Mouse (Mus musculus): ENCODE results near the gene Suv39h2. TPM values are rescaled to one million over a fixed set of nuclear protein-coding genes. Genes with fewer than 3 reads are reported as not detected.

The Suv39h2 gene
- polyA plus RNA-seq (2012; ENCODE audit: low replicate concordance), result 2.2 and 7.3 TPM in 2 replicates

DNA sequence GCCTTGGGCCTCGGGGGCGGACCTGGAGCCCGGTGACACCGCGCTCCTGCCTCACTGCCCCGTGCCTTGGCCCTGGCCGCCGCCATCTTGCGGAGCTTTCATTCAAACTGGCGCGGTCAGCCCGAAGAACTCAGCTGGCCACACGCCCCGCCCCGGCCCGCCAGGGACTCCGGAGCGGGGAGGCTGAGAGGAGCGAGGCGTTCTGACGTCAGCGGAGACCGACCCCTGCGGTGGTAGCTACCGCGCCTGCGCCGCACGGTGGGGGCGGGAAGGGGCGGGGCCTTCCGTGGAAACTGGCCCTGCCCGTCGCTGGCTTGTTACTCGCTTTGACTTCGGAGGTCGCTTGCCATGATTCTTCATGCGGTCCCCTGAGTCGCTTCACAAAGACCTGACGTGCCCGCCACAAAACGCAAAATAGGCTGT is at the start of gene Suv39h2:
Gene Suv39h2 (minus strand): TSS at position 171 of the 423 bp plus-strand sequence.

DNA sequence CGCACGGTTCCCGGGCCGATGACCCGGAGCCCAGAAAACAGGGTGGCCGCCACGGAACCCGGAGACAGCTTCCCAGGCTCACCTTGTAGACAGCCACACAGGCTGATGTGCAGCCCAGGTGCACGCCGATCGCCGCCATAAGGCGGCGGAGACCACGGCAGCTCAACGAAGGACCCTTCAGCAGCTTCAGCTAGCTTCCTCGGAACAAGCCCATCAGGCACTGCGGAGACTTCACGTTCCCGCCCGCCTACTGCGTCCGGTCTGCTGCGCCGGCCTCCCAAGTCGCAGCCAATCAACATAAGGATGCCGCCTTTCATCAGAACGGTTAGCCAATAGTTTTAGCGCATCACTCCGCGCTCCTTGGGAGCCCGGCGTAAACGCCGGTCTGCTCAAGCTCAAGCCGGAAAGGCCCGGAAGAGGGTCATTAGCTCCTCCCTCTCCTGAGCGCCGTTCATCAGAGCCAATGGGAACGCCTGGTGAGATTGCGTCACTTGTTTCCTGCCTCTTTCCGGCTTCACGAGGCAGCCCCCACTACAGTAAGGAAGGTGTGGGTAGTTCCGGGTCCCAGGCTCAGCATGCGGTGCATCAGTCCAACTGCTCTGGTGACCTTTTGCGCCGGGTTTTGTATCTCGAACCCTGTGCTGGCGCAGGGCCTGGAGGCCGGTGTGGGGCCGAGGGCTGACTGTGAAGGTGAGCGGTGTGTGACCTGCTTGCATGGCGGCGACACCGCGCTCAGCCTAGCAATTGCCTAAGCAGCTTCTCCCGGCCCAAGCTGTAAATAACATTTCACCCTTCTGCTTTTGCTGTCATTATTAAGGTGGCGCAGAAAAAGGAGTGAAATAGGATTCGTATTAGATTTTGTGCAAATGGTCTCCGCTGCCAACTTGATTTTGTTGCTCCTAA is 38.0 kb upstream of the Suv39h2 start, which contains the start of the genes Gm45902, Hspa14 and Cdnf:
Gene Gm45902 (minus strand): TSS at position 239 of the 903 bp plus-strand sequence.
Gene Hspa14 (minus strand): TSS at position 263 of the 903 bp plus-strand sequence.
Gene Cdnf (plus strand): TSS at position 479 of the 903 bp plus-strand sequence.

DNA sequence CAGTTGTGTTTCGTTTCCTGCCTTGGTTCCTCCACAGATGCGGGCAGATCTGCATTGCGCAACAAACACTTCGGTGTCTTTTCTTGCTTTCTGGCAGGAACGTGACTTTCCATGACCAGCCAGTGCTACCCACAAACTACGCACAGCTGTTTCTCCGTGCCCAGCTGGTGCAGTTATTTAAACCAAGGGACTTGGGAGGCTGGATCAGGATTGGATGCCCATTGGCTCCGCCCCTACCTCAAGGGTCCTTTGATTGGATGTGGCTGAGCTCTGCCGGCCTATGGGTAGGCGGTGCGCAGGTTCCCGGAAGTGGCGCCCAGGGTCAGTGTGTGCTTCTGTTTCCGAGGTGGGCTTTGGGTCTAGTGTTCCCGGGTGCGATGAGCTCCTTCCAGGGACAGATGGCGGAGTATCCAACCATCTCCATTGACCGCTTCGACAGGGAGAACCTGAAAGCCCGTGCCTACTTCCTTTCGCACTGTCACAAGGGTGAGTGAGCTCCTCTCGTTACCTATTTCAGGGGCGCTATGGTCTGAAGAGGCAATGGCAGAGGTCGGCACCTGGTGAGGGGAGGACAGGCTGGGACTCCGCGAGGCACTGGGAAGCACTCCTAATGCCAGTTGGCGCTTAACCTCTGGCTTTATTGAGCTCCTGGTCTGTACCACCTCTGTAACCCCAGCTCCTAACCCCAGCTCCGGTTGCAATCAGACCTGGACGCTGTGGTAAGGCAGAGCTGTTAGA is 50.8 kb downstream of the Suv39h2 start, which contains the start of gene Dclre1c:
Gene Dclre1c (plus strand): TSS at position 291 of the 738 bp plus-strand sequence.

DNA sequence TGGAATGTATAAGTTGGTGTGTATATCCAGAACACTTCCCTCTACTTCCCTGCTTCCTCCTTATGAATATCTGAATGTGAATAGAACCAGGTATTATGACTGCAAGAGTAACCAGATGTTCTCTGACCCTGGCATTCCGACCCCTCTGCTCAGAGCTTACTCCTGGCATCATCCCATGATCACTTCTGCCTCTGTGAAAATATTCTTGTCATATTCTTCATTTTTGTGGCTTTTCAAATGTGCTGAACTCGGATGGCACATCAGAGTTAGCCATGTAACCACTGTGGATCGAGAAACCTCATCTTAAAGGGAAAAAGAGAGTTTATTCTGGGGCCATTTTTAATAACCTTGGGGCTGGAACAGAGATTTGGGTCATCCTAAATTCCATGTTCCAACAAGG is 52.3 kb downstream of the Suv39h2 start, which contains the start of gene Meig1:
Gene Meig1 (minus strand): TSS at position 101 of the 400 bp plus-strand sequence.

Other genes starting within 250 kb of the Suv39h2 start
- 5.1 and 6.1 TPM in 2 replicates for gene Nmt2, start 190.8 kb downstream of the Suv39h2 start, polyA plus RNA-seq (2012; ENCODE audit: low replicate concordance)
- 0.24 and 1.7 TPM in 2 replicates for gene Rpp38, start 142.4 kb downstream of the Suv39h2 start, polyA plus RNA-seq (2012; ENCODE audit: low replicate concordance)
- not detected in 2 replicates for gene Acbd7, start 138.9 kb downstream of the Suv39h2 start, polyA plus RNA-seq (2012; ENCODE audit: low replicate concordance)
- not detected in 2 replicates for gene Olah, start 77.8 kb downstream of the Suv39h2 start, polyA plus RNA-seq (2012; ENCODE audit: low replicate concordance)
- gene Meig1, start 52.4 kb downstream of the Suv39h2 start, polyA plus RNA-seq (2012; ENCODE audit: low replicate concordance), result not detected in 2 replicates
- 2.6 and 2.7 TPM in 2 replicates for gene Dclre1c, start 50.9 kb downstream of the Suv39h2 start, polyA plus RNA-seq (2012; ENCODE audit: low replicate concordance)
- gene Gm45902, start 37.8 kb upstream of the Suv39h2 start, polyA plus RNA-seq (2012; ENCODE audit: low replicate concordance), result 1.8 and 2.8 TPM in 2 replicates
- gene Hspa14, start 37.8 kb upstream of the Suv39h2 start, polyA plus RNA-seq (2012; ENCODE audit: low replicate concordance), result 1.4 and 9.1 TPM in 2 replicates
- gene Cdnf, start 38.0 kb upstream of the Suv39h2 start, polyA plus RNA-seq (2012; ENCODE audit: low replicate concordance), result 0.22 TPM in 1 of 2 replicates, not detected in the other
- 56.9 and 77.6 TPM in 2 replicates for gene Fam107b, start 95.5 kb upstream of the Suv39h2 start, polyA plus RNA-seq (2012; ENCODE audit: low replicate concordance)

Data from leukemia stem cell, adult 10-12 weeks (primary cell).